Mouse (Mus musculus): ENCODE measurements at regions not wholly inside any gene's neighbourhood (a gene's known extent, or its start where the extent isn't known, plus 50 kb on each side); places are given as distances from the start of the nearest gene placed in this dataset.

- H3K4me1 ChIP-seq (ENCODE audit: control insufficient read depth, insufficient read depth, low read length) = peaks cover 2% of the 10 kb centered on the region
- H3K27ac ChIP-seq (ENCODE audit: insufficient read depth, low read depth, low read length) = no peak overlapping the region
- TF ChIP-seq POLR2A (IDR thresholded peaks at IDR 0.05; ENCODE audit: low read depth, low read length) (no peak), CTCF (conservative IDR thresholded peaks at IDR 0.05; ENCODE audit: insufficient read depth, insufficient read length, low read depth, low read length) (no peak)
- 43% methylated on average over 15 of the region's 15 CpGs for WGBS
- DNase-seq = no peak
- H3K36me3 ChIP-seq (ENCODE audit: control insufficient read depth, insufficient read depth, low read length) = no peaks in the 10 kb centered on the region
- no peaks in the 10 kb centered on the region for H3K27me3 ChIP-seq (replicated peaks; ENCODE audit: control insufficient read depth, insufficient read depth, low read length)
- no peak overlapping the region for H3K4me3 ChIP-seq (ENCODE audit: insufficient read depth, low read depth, low read length)
These were observed 54.1 kb upstream of the 1700024P04Rik start for GRCm38 (mm10) chr13:99038198-99039062.

- H3K27ac ChIP-seq (ENCODE audit: insufficient read depth, low read depth, low read length) = no peak overlapping the region
- TF ChIP-seq CTCF (conservative IDR thresholded peaks at IDR 0.05; ENCODE audit: insufficient read depth, insufficient read length, low read depth, low read length) (no peak), POLR2A (IDR thresholded peaks at IDR 0.05; ENCODE audit: low read depth, low read length) (no peak)
- peaks cover 2% of the 10 kb centered on the region for H3K4me1 ChIP-seq (ENCODE audit: control insufficient read depth, insufficient read depth, low read length)
- no peaks in the 10 kb centered on the region for H3K27me3 ChIP-seq (replicated peaks; ENCODE audit: control insufficient read depth, insufficient read depth, low read length)
- WGBS = 87% methylated on average over 4 of the region's 4 CpGs
- DNase-seq = no peak
- no peaks in the 10 kb centered on the region for H3K36me3 ChIP-seq (ENCODE audit: control insufficient read depth, insufficient read depth, low read length)
- no peak overlapping the region for H3K4me3 ChIP-seq (ENCODE audit: insufficient read depth, low read depth, low read length)
These were observed 52.8 kb upstream of the 1700024P04Rik start for GRCm38 (mm10) chr13:99037131-99037530.

All from kidney, adult 2 months (tissue).